Mouse (Mus musculus): ENCODE results near the gene Casp8.

DNA sequence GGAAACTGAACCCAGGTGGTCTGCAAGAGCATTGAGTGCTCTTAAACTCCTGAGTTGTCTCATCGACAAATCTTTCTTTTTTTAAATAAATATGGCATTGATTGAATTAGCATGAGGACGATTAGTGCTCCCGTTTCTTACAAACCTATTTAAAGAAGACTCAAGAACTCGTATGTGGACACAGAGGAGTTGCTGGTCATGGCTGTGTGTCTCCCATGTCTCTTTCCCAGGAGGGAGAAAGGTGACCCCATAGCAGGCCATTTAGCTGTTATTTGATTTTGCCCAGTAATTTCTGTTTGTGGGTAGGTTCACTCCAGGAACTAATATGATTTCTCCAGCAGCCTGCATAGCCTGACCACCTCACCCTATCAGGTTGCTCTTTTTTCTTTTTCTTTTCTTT is 1.7 kb downstream of the Casp8 start:
- TF ChIP-seq CTCF (conservative IDR thresholded peaks at IDR 0.05 in 1 of 2, IDR thresholded peaks at IDR 0.05 in 1 of 2; ENCODE audit: low read depth in 2 of 2, low read length in 2 of 2) (no peak), POLR2A (IDR thresholded peaks at IDR 0.05; ENCODE audit: low read depth, low read length) (no peak), MAZ (IDR thresholded peaks at IDR 0.05; ENCODE audit: low read depth, low read length) (no peak), NRF1 (IDR thresholded peaks at IDR 0.05; ENCODE audit: low read depth, low read length) (no peak), ELF1 (IDR thresholded peaks at IDR 0.05; ENCODE audit: low read depth, low read length) (no peak), TCF12 (IDR thresholded peaks at IDR 0.05; ENCODE audit: low read depth, low read length) (no peak), JUND (conservative IDR thresholded peaks at IDR 0.05; ENCODE audit: low read depth, low read length) (no peak), RCOR1 (conservative IDR thresholded peaks at IDR 0.05; ENCODE audit: low read depth, low read length) (no peak), MXI1 (IDR thresholded peaks at IDR 0.05; ENCODE audit: low read depth, low read length) (peak; percentile 10; the same call in 1 of the 2 replicates), HCFC1 (IDR thresholded peaks at IDR 0.05; ENCODE audit: low read depth, low read length) (no peak), POLR2AphosphoS2 (IDR thresholded peaks at IDR 0.05; ENCODE audit: low read depth, low read length) (no peak), USF2 (conservative IDR thresholded peaks at IDR 0.05; ENCODE audit: low read depth, low read length) (no peak)
